Mouse (Mus musculus) kidney, adult 9 months (tissue): Measurements from ENCODE around the gene Ankrd13a.
A peak's percentile ranks its signal among the peaks of the same experiment; 100 is the strongest.

Source experiments
- DNase-seq: peaks from one replicate; pipeline ENCODE4 v3.0.0; 2022

Gene Ankrd13a

GRCm38 (mm10) chr5:114774403-114775051 is at the start of gene Ankrd13a:
Gene Ankrd13a (plus strand): TSS chr5:114774677.
- DNase-seq = peak; percentile 95

- no peak for DNase-seq
Measured at GRCm38 (mm10) chr5:114728160-114728559, 46.3 kb upstream of the Ankrd13a start.

- DNase-seq = no peak
Measured at GRCm38 (mm10) chr5:114730129-114730528, 44.3 kb upstream of the Ankrd13a start.

GRCm38 (mm10) chr5:114731498-114731897 is 43.0 kb upstream of the Ankrd13a start:
- no peak for DNase-seq

GRCm38 (mm10) chr5:114731969-114732368 is 42.5 kb upstream of the Ankrd13a start:
- no peak for DNase-seq

- no peak for DNase-seq
Measured at GRCm38 (mm10) chr5:114733606-114734005, 40.9 kb upstream of the Ankrd13a start.

GRCm38 (mm10) chr5:114737090-114737887 is 37.2 kb upstream of the Ankrd13a start:
- no peak for DNase-seq

- DNase-seq = peak; percentile 70
Measured at GRCm38 (mm10) chr5:114738707-114739241, 35.7 kb upstream of the Ankrd13a start.

- no peak for DNase-seq
Measured at GRCm38 (mm10) chr5:114740595-114740994, 33.9 kb upstream of the Ankrd13a start.

- DNase-seq = no peak
Measured at GRCm38 (mm10) chr5:114742572-114742971, 31.9 kb upstream of the Ankrd13a start.

GRCm38 (mm10) chr5:114742998-114743696 is 31.3 kb upstream of the Ankrd13a start:
- DNase-seq = no peak

GRCm38 (mm10) chr5:114743697-114744090 is 30.8 kb upstream of the Ankrd13a start:
- DNase-seq = no peak

- no peak for DNase-seq
Measured at GRCm38 (mm10) chr5:114745581-114745980, 28.9 kb upstream of the Ankrd13a start.

- DNase-seq = no peak
Measured at GRCm38 (mm10) chr5:114746886-114747285, 27.6 kb upstream of the Ankrd13a start.

- DNase-seq = no peak
Measured at GRCm38 (mm10) chr5:114747521-114747920, 27.0 kb upstream of the Ankrd13a start.

GRCm38 (mm10) chr5:114750325-114750724 is 24.2 kb upstream of the Ankrd13a start:
- no peak for DNase-seq

- no peak for DNase-seq
Measured at GRCm38 (mm10) chr5:114752397-114752796, 22.1 kb upstream of the Ankrd13a start.

GRCm38 (mm10) chr5:114753384-114753783 is 21.1 kb upstream of the Ankrd13a start:
- no peak for DNase-seq

GRCm38 (mm10) chr5:114759536-114760090 is 14.9 kb upstream of the Ankrd13a start:
- no peak for DNase-seq

GRCm38 (mm10) chr5:114761980-114762379 is 12.5 kb upstream of the Ankrd13a start:
- DNase-seq = no peak

- DNase-seq = no peak
Measured at GRCm38 (mm10) chr5:114764812-114765735, 9.4 kb upstream of the Ankrd13a start.

GRCm38 (mm10) chr5:114766686-114767085 is 7.8 kb upstream of the Ankrd13a start:
- no peak for DNase-seq
